In the genomic region with DNA sequence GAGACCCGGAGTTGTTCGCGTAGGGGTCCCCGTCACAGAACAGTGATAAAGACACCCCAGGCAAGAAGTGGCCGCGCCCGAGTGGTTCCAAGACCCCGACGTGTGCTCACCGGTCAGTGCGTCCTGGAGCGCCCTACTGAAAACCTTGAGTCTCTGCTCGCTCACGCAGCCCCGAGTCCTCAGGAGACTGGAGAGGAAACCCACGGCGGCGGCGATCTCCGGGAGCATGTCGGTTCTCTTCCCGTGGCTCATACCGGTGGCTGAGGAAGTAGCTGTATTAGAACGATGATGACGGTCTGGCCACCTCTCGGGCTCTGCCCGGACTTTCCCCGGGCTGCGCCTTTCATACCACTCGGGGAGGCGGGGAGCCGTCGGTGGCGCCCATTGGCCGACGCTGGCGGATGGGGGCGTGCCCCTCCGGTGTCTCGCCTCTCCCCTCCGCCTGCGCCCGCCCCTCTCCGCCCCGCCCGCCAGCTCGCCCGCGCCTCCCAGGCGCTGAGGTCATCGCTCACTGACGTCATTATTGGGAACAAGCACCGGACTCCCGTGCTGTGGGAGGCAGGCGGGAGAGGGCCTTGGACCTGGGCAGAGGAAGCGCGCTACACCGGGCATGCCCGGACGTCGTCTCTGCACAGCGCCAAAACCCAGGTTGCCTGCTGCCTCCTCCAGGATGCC, we compare ENCODE assay signal across 7 mouse cellular contexts. TPM values are rescaled to one million over a fixed set of nuclear protein-coding genes. Genes with fewer than 3 reads are reported as not detected.
DNase-seq lines count a peak whose midpoint lies in the region; ATAC-seq lines count a peak whose summit lies in the region.

TSS of gene Btg2 (minus strand) at position 319 of the 675 bp plus-strand sequence.

- H3K9ac ChIP-seq in embryonic facial prominence, embryonic 12.5 days = peak within 1 kb of the TSS; percentile 67
- H3K9ac ChIP-seq in limb, embryonic 13.5 days = peak within 1 kb of the TSS; percentile 89
- peak within 1 kb of the TSS; percentile 78 for H3K9ac ChIP-seq in midbrain, embryonic 16.5 days (ENCODE audit: low read depth, low read length)

- ATAC-seq in embryonic facial prominence, embryonic 12.5 days (ENCODE audit: insufficient number of reproducible peaks, insufficient read depth, low FRiP score, low TSS enrichment) = peak; percentile 91
- ATAC-seq in limb, embryonic 13.5 days (ENCODE audit: low FRiP score, low read depth) = peak; percentile 95
- ATAC-seq in midbrain, embryonic 16.5 days = peak; percentile 93

- peak within 1 kb of the TSS; percentile 73 for H3K4me2 ChIP-seq in embryonic facial prominence, embryonic 12.5 days (replicated peaks)
- H3K4me2 ChIP-seq in limb, embryonic 13.5 days (replicated peaks) = peak within 1 kb of the TSS; percentile 90
- H3K4me2 ChIP-seq in midbrain, embryonic 16.5 days (ENCODE audit: low read length) = peak within 1 kb of the TSS; percentile 76

- peaks cover 27% of the 10 kb centered on the region for H3K4me1 ChIP-seq in embryonic facial prominence, embryonic 12.5 days
- peaks cover 63% of the 10 kb centered on the region for H3K4me1 ChIP-seq in limb, embryonic 13.5 days
- peaks cover 24% of the 10 kb centered on the region for H3K4me1 ChIP-seq in midbrain, embryonic 16.5 days (ENCODE audit: control insufficient read depth, insufficient read depth, low read length)

- under 1% methylated on average over 60 of the region's 62 CpGs for WGBS in embryonic facial prominence, embryonic 12.5 days
- WGBS in limb, embryonic 13.5 days = under 1% methylated on average over 51 of the region's 62 CpGs
- whole genome bisulfite sequencing in midbrain, embryonic 16.5 days = under 1% methylated on average over 59 of the region's 62 CpGs

- DNase-seq in adrenal gland, postnatal 25 days = peak; percentile 99
- DNase-seq in heart, adult 18-20 months = peak; percentile 98 to 99
- DNase-seq in kidney, adult 8-10 months = peak; percentile 97 to 98
- peak; percentile 98 for DNase-seq in spleen, postnatal 10 days (ENCODE audit: low spot score in 2 of 2)

- H3K36me3 ChIP-seq in embryonic facial prominence, embryonic 12.5 days = 0 out of 2 replicates have a peak, but pooled peaks cover 5% of the 10 kb centered on the region
- H3K36me3 ChIP-seq in limb, embryonic 13.5 days = peaks cover 20% of the 10 kb centered on the region
- H3K36me3 ChIP-seq in midbrain, embryonic 16.5 days (ENCODE audit: control insufficient read depth, insufficient read depth, low read length) = no peaks in the 10 kb centered on the region

- H3K27me3 ChIP-seq in embryonic facial prominence, embryonic 12.5 days = no peaks in the 10 kb centered on the region
- H3K27me3 ChIP-seq in limb, embryonic 13.5 days = no peaks in the 10 kb centered on the region
- no peaks in the 10 kb centered on the region for H3K27me3 ChIP-seq in midbrain, embryonic 16.5 days (ENCODE audit: control insufficient read depth, insufficient read depth, low read depth, low read length)

- H3K9me3 ChIP-seq in embryonic facial prominence, embryonic 12.5 days = no peaks in the 10 kb centered on the region
- H3K9me3 ChIP-seq in limb, embryonic 13.5 days = no peaks in the 10 kb centered on the region
- H3K9me3 ChIP-seq in midbrain, embryonic 16.5 days (replicated peaks; ENCODE audit: control insufficient read depth, low read length, poor library complexity, severe bottlenecking) = no peaks in the 10 kb centered on the region

- H3K4me3 ChIP-seq in embryonic facial prominence, embryonic 12.5 days = peak within 1 kb of the TSS; percentile 54
- H3K4me3 ChIP-seq in limb, embryonic 13.5 days = peak within 1 kb of the TSS; percentile 70
- peak within 1 kb of the TSS; percentile 54 for H3K4me3 ChIP-seq in midbrain, embryonic 16.5 days (ENCODE audit: low read depth, low read length)

- H3K27ac ChIP-seq in embryonic facial prominence, embryonic 12.5 days = peak within 1 kb of the TSS; percentile 59
- peak within 1 kb of the TSS; percentile 44 for H3K27ac ChIP-seq in limb, embryonic 13.5 days
- peak within 1 kb of the TSS; percentile 79 for H3K27ac ChIP-seq in midbrain, embryonic 16.5 days (ENCODE audit: low read length)

RNA-seq across cellular contexts. Expression of gene Btg2, which starts in this region (rescaled TPM):
- 17.8 and 18.1 TPM in 2 replicates for total RNA-seq in adrenal gland, postnatal 25 days (2021)
- 34.2 and 37.5 TPM in 2 replicates for polyA plus RNA-seq in embryonic facial prominence, embryonic 12.5 days (2016; fragmentation: Nextera tagmentation; extraction: Ambion mirVana)
- total RNA-seq in heart, adult 18-20 months (2021) = 10 to 100 TPM; 31.1 to 32.0 TPM
- polyA plus RNA-seq in limb, embryonic 13.5 days (2015; fragmentation: Nextera tagmentation; extraction: Ambion mirVana) = 27.1 and 28.2 TPM in 2 replicates
- 27.2 and 34.9 TPM in 2 replicates for polyA plus RNA-seq in midbrain, embryonic 16.5 days (2015; fragmentation: Nextera tagmentation; extraction: Ambion mirVana)

Comparison
In these comparisons a context has a peak if more than half of its experiments do, and no peak if none do; other contexts are left out.
1. Peak in every context shown above with its lines: DNase-seq, ATAC-seq, H3K4me3 ChIP-seq and H3K27ac ChIP-seq.